Mouse (Mus musculus): ENCODE measurements around the gene Rfc2. TPM values are rescaled to one million over a fixed set of nuclear protein-coding genes. Genes with fewer than 3 reads are reported as not detected.

The Rfc2 gene
- polyA plus RNA-seq, 1 experiment, result 82.8 TPM

DNA sequence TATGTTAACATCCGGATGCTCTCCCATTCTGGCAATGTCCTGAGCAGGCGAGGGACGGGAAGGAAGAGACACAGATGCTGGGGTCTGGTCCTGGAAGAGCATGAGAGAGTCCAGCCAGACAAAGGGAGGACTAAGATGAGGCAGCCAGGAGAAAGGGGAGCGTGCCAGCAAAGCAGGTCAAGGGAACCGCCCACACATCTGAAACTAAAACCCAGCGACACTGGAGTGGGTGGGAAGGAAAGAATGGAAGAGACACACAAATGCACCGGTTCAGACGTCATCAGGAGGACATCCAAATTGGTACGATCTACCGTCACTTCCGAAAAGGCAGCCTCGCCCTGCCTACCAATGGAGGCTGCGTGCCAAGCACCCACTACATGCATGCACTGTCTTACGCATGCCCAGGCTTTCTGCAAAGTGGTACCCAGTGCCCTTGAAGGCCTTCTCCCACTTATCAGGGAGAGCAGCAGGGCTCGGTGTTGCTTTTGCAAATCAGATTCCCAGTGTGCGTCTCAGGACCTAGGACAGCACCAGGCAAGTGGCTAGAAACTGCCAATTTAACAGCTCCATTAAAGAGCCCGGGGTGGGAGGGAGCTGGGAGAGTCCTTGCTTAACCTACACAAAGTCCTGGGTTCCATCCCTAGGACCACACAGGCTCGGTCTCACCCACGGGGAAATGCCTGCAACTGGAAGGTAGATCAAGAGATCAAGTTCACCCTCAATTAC is 36.5 kb upstream of the Rfc2 start:
- TF ChIP-seq POLR2A (IDR thresholded peaks at IDR 0.05; ENCODE audit: low read depth, low read length), result no peak
- no peak for TF ChIP-seq CTCF (IDR thresholded peaks at IDR 0.05; ENCODE audit: extremely low read depth, insufficient read depth, insufficient read length, insufficient replicate concordance)
- Histone ChIP-seq H3K36me3 (ENCODE audit: control insufficient read depth, insufficient read depth, low read length) (no peaks in the 10 kb centered on the region), H3K4me3 (ENCODE audit: extremely low read depth, insufficient read depth, insufficient read length) (no peak overlapping the region), H3K27me3 (ENCODE audit: control insufficient read depth, insufficient read depth, low read length) (no peaks in the 10 kb centered on the region), H3K4me1 (ENCODE audit: control insufficient read depth, insufficient read depth, insufficient read length) (peaks cover 2% of the 10 kb centered on the region; the same call in 1 of the 2 replicates), H3K27ac (ENCODE audit: insufficient read depth, low read length) (no peak overlapping the region)
- WGBS, result 88% methylated on average over 19 of the region's 19 CpGs
- DNase-seq (ENCODE audit: low read depth in 1 of 2, low spot score in 2 of 2), result no peak

DNA sequence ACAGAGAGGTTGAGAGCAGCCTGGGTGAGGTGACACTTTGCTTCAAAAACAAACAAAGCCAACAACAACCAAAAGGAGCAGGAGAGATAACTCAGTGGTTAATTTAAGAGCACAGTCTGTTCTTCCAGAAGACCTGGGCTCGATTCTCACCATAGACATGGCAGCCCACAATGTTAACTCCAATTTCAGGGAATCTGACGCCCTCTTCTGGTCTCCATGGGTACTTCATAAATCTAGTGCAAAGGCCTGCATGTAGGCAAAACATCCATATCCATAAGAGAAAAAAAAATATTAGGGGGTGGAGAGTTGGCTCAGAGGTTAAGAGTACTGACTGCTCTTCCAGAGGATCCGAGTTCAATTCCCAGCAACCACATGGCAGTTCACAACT is 35.9 kb upstream of the Rfc2 start:
- H3K4me3 ChIP-seq (ENCODE audit: extremely low read depth, insufficient read depth, insufficient read length), result no peak overlapping the region
- H3K36me3 ChIP-seq (ENCODE audit: control insufficient read depth, insufficient read depth, low read length), result no peaks in the 10 kb centered on the region
- H3K27ac ChIP-seq (ENCODE audit: insufficient read depth, low read length), result no peak overlapping the region
- DNase-seq (ENCODE audit: low read depth in 1 of 2, low spot score in 2 of 2), result no peak
- H3K4me1 ChIP-seq (ENCODE audit: control insufficient read depth, insufficient read depth, insufficient read length), result no peaks in the 10 kb centered on the region; the same call in 1 of the 2 replicates
- 79% methylated on average over 3 of the region's 3 CpGs for WGBS
- no peak for TF ChIP-seq POLR2A (IDR thresholded peaks at IDR 0.05; ENCODE audit: low read depth, low read length)
- TF ChIP-seq CTCF (IDR thresholded peaks at IDR 0.05; ENCODE audit: extremely low read depth, insufficient read depth, insufficient read length, insufficient replicate concordance), result no peak
- H3K27me3 ChIP-seq (ENCODE audit: control insufficient read depth, insufficient read depth, low read length), result no peaks in the 10 kb centered on the region

DNA sequence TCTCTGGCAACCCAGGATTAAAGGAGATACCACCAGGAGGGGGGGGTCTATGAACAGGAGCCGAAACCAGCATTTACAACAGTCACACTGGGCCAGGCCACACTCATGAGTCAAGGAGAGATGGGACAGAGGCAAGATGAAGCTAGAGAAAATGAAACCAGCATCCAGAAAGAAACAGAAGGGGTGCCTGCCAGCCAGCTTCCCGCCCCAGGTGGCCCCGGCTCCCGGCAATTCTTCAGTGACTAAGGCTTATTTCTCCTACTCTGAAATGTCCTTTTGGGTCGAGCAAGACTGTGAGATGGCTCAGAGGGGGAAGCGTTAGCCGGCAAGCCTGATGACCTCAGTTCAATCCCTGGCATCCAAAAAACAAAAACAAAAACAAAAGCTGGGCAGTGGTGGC is 34.4 kb upstream of the Rfc2 start:
- no peak overlapping the region for H3K4me3 ChIP-seq (ENCODE audit: extremely low read depth, insufficient read depth, insufficient read length)
- no peaks in the 10 kb centered on the region for H3K27me3 ChIP-seq (ENCODE audit: control insufficient read depth, insufficient read depth, low read length)
- H3K4me1 ChIP-seq (ENCODE audit: control insufficient read depth, insufficient read depth, insufficient read length), result peaks cover 7% of the 10 kb centered on the region; the same call in 1 of the 2 replicates
- H3K27ac ChIP-seq (ENCODE audit: insufficient read depth, low read length), result no peak overlapping the region
- no peak for DNase-seq (ENCODE audit: low read depth in 1 of 2, low spot score in 2 of 2)
- H3K36me3 ChIP-seq (ENCODE audit: control insufficient read depth, insufficient read depth, low read length), result no peaks in the 10 kb centered on the region
- no peak for TF ChIP-seq POLR2A (IDR thresholded peaks at IDR 0.05; ENCODE audit: low read depth, low read length)
- 83% methylated on average over 7 of the region's 7 CpGs for WGBS

DNA sequence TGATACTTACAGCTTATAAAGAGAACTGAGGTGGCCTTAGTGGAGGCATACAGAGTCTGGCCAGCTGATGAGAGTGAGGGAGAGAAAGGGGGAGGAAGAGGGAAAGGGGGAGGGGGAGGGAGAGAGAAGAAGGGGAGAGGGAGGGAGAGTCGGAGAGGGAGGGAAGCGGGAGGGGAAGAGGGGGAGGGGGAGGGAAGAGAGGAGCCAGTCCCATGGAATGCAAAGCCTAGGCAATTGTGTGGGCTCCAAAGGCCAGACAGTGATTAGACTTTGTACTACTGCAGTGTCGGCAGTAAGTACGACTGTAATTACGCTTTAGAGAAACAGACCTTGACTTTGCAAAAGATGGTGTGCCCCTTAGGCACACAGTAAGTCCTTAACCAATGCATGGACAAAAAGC is 32.9 kb upstream of the Rfc2 start:
- no peak for DNase-seq (ENCODE audit: low read depth in 1 of 2, low spot score in 2 of 2)
- TF ChIP-seq CTCF (IDR thresholded peaks at IDR 0.05; ENCODE audit: extremely low read depth, insufficient read depth, insufficient read length, insufficient replicate concordance) (no peak), POLR2A (IDR thresholded peaks at IDR 0.05; ENCODE audit: low read depth, low read length) (no peak)
- H3K27me3 ChIP-seq (ENCODE audit: control insufficient read depth, insufficient read depth, low read length), result no peaks in the 10 kb centered on the region
- no peaks in the 10 kb centered on the region for H3K36me3 ChIP-seq (ENCODE audit: control insufficient read depth, insufficient read depth, low read length)
- WGBS, result 76% methylated on average over 5 of the region's 5 CpGs
- no peak overlapping the region for H3K4me3 ChIP-seq (ENCODE audit: extremely low read depth, insufficient read depth, insufficient read length)
- no peak overlapping the region for H3K27ac ChIP-seq (ENCODE audit: insufficient read depth, low read length)
- H3K4me1 ChIP-seq (ENCODE audit: control insufficient read depth, insufficient read depth, insufficient read length), result peaks cover 12% of the 10 kb centered on the region; the same call in 1 of the 2 replicates

DNA sequence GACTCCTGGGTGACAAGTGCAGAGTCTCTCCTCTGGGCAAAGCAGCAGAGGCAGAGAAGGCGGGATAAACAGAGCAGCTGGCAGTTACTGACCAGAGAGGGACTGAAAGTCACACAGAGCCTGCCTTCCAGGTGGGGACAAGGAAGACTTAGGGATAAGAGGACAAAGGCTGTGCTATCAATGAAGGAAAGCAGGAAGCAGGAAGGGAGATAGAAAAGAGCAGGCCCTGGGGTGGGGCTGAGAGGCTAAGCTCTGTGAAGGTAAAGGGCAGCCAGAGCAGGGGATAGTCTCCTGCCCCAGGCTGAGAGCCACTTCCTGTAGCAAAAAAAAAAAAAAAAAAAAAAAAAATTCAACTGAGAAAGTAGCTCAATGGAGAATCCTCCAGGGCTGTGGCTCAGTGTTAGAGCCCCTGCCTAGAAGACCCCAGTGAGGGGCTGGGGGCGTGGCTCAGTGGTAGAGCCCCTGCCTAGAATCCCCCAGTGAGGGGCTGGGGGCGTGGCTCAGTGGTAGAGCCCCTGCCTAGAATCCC is 31.5 kb upstream of the Rfc2 start:
- Histone ChIP-seq H3K36me3 (ENCODE audit: control insufficient read depth, insufficient read depth, low read length) (no peaks in the 10 kb centered on the region), H3K4me3 (ENCODE audit: extremely low read depth, insufficient read depth, insufficient read length) (no peak overlapping the region), H3K27me3 (ENCODE audit: control insufficient read depth, insufficient read depth, low read length) (no peaks in the 10 kb centered on the region), H3K27ac (ENCODE audit: insufficient read depth, low read length) (no peak overlapping the region), H3K4me1 (ENCODE audit: control insufficient read depth, insufficient read depth, insufficient read length) (peaks cover 12% of the 10 kb centered on the region; the same call in 1 of the 2 replicates)
- DNase-seq (ENCODE audit: low read depth in 1 of 2, low spot score in 2 of 2), result no peak
- WGBS, result 86% methylated on average over 3 of the region's 3 CpGs
- TF ChIP-seq CTCF (IDR thresholded peaks at IDR 0.05; ENCODE audit: extremely low read depth, insufficient read depth, insufficient read length, insufficient replicate concordance) (no peak), POLR2A (IDR thresholded peaks at IDR 0.05; ENCODE audit: low read depth, low read length) (no peak)

DNA sequence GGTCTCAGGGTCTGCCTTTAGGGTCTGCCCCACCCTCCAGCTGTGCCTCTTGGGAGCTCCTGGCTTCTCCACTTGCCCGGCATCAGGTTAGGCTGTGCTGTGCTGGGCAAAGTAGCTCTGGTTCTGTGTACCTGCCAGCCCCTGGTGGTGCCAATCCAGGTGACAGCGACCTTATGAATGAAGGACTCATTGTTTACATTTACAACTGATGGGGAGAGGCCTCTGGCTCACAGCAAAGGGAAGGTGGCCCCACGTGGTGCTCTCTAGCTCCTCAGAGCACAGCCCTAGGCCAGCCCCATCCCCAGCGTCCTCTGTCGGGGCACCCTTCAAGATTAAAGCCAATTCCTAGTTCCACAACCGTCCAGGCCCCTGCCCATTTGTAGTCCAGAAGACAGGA is 30.3 kb upstream of the Rfc2 start:
- no peak for DNase-seq (ENCODE audit: low read depth in 1 of 2, low spot score in 2 of 2)
- Histone ChIP-seq H3K27ac (ENCODE audit: insufficient read depth, low read length) (no peak overlapping the region), H3K4me3 (ENCODE audit: extremely low read depth, insufficient read depth, insufficient read length) (peak overlapping the region; percentile 89; the same call in 1 of the 2 replicates), H3K27me3 (ENCODE audit: control insufficient read depth, insufficient read depth, low read length) (no peaks in the 10 kb centered on the region), H3K4me1 (ENCODE audit: control insufficient read depth, insufficient read depth, insufficient read length) (peaks cover 16% of the 10 kb centered on the region; the same call in 1 of the 2 replicates), H3K36me3 (ENCODE audit: control insufficient read depth, insufficient read depth, low read length) (no peaks in the 10 kb centered on the region)
- TF ChIP-seq CTCF (IDR thresholded peaks at IDR 0.05; ENCODE audit: extremely low read depth, insufficient read depth, insufficient read length, insufficient replicate concordance), result no peak
- no peak for TF ChIP-seq POLR2A (IDR thresholded peaks at IDR 0.05; ENCODE audit: low read depth, low read length)
- WGBS, result 28% methylated on average over 6 of the region's 6 CpGs

Data from spleen, adult 2 months (tissue).